Mouse (Mus musculus): ENCODE data around the gene Olfr1432. TPM values are rescaled to one million over a fixed set of nuclear protein-coding genes. Genes with fewer than 3 reads are reported as not detected.

The Olfr1432 gene
- polyA plus RNA-seq (2021; fragmentation: Nextera tagmentation): not detected in 2 replicates
- long read RNA-seq, experiment 1: 0 reads
- long read RNA-seq, experiment 2: 0 reads

DNA sequence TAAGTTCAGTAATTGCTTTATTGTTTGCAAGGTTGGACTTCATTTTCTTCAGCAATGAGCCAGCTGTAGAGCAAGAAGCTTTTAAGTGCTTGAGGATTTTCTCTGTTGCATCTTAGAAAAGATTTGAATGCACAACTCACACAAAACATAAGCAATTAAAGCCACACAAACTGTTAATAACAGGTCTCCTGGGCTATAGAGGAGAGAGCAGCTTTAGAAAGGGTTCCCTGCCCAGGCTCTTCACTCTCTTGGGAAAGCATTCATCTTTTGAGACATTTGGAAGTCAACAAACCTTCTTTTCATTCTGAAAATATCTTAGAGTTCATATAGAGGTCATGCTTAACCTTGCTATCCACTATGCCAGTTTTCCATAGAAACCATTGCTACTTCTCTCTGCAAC is at the start of gene Olfr1432:
Olfr1432 (minus strand) TSS at position 101 of the 400 bp plus-strand sequence.

DNA sequence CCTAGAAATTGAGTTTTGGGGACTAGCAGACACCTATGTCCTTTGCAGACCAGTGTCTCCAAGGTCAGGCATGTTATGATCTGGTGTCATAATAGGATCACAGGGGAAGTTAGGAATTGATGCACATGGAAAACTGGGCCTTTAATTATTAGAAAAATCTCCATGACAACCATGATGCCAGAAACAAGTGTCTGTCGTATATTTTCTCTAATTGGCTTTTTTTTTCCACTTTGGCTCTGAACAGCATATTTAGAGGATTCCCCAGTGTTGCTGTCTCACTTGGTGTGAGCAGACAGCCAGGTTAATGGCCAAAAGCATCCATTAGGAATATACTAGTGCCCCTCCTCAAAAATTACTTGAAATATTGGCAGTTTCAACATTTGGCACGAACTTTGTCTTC is 47.2 kb upstream of the Olfr1432 start, which contains the start of gene Olfr1434:
Olfr1434 (plus strand) TSS at position 301 of the 400 bp plus-strand sequence.

DNA sequence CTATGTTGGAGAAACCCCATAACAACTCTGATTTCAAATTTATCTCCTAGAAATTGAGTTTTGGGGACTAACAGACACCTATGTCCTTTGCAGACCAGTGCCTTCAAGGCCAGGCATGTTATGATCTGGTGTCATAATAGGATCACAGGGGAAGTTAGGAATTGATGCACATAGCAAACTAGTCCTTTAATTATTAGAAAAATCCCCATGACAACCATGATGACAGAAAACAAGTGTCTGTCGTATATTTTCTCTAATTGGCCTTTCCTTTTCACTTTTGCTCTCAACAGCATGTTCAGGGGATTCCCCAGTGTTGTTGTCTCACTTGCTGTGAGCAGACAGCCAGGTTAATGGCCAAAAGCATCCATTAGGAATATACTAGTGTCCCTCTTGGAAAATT is 28.3 kb upstream of the Olfr1432 start, which contains the start of gene Olfr235:
Olfr235 (plus strand) TSS at position 301 of the 400 bp plus-strand sequence.

DNA sequence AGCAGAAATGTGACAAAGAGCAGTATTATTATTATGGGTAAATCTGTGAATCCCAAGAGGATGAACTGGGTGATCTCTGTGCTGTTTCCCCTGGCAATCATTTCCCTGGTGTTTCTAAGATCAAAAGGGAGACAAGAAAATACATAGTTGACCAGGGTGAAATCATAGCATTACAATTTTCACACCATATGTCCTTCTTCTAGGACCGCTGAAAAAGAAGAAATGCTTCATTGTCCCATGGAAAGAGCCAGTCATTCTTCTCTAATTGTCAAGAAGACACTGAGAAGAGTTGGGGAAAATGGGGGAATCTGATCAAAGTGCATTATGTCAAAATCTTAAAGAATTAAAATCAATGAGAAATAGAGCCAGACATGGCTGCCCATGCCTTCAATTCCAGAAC is 9.2 kb upstream of the Olfr1432 start, which contains the start of gene Olfr262:
Olfr262 (minus strand) TSS at position 101 of the 400 bp plus-strand sequence.

GRCm38 (mm10) chr19:12200334-12200733 is 32.1 kb downstream of the Olfr1432 start, which contains the start of gene Olfr1431:
TSS of gene Olfr1431 (plus strand) at chr19:12200634.

Other genes with a start within 250 kb of the Olfr1432 start
- not detected in 2 replicates for gene Olfr1423, start 191.3 kb downstream of the Olfr1432 start, polyA plus RNA-seq (2021; fragmentation: Nextera tagmentation)
- gene Olfr1424, start 169.9 kb downstream of the Olfr1432 start, polyA plus RNA-seq (2021; fragmentation: Nextera tagmentation): not detected in 2 replicates
- not detected in 2 replicates for gene Olfr1425, start 154.9 kb downstream of the Olfr1432 start, polyA plus RNA-seq (2021; fragmentation: Nextera tagmentation)
- not detected in 2 replicates for gene Olfr1426, start 140.6 kb downstream of the Olfr1432 start, polyA plus RNA-seq (2021; fragmentation: Nextera tagmentation)
- gene Olfr1427, start 129.3 kb downstream of the Olfr1432 start, polyA plus RNA-seq (2021; fragmentation: Nextera tagmentation): not detected in 2 replicates
- gene Olfr1428, start 116.7 kb downstream of the Olfr1432 start, polyA plus RNA-seq (2021; fragmentation: Nextera tagmentation): not detected in 2 replicates
- gene Olfr76, start 109.4 kb downstream of the Olfr1432 start, polyA plus RNA-seq (2021; fragmentation: Nextera tagmentation): not detected in 2 replicates
- not detected in 2 replicates for gene Olfr1555-ps1, start 62.5 kb downstream of the Olfr1432 start, polyA plus RNA-seq (2021; fragmentation: Nextera tagmentation)
- gene Olfr1431, start 32.0 kb downstream of the Olfr1432 start, polyA plus RNA-seq (2021; fragmentation: Nextera tagmentation): not detected in 2 replicates
- gene Olfr262, start 9.1 kb upstream of the Olfr1432 start, polyA plus RNA-seq (2021; fragmentation: Nextera tagmentation): not detected in 2 replicates
- gene Olfr235, start 28.4 kb upstream of the Olfr1432 start, polyA plus RNA-seq (2021; fragmentation: Nextera tagmentation): not detected in 2 replicates
- gene Olfr1434, start 47.3 kb upstream of the Olfr1432 start, polyA plus RNA-seq (2021; fragmentation: Nextera tagmentation): not detected in 2 replicates
- not detected in 2 replicates for gene Olfr1436, start 66.5 kb upstream of the Olfr1432 start, polyA plus RNA-seq (2021; fragmentation: Nextera tagmentation)
- not detected in 2 replicates for gene Olfr1437, start 92.5 kb upstream of the Olfr1432 start, polyA plus RNA-seq (2021; fragmentation: Nextera tagmentation)
- gene Olfr1438-ps1, start 103.3 kb upstream of the Olfr1432 start, polyA plus RNA-seq (2021; fragmentation: Nextera tagmentation): not detected in 2 replicates
- not detected in 2 replicates for gene Olfr1440, start 154.7 kb upstream of the Olfr1432 start, polyA plus RNA-seq (2021; fragmentation: Nextera tagmentation)
- gene Olfr1441, start 184.8 kb upstream of the Olfr1432 start, polyA plus RNA-seq (2021; fragmentation: Nextera tagmentation): not detected in 2 replicates
- not detected in 2 replicates for gene Pfpl, start 195.3 kb upstream of the Olfr1432 start, polyA plus RNA-seq (2021; fragmentation: Nextera tagmentation)
- 2.7 and 3.2 TPM in 2 replicates for gene Mpeg1, start 228.2 kb upstream of the Olfr1432 start, polyA plus RNA-seq (2021; fragmentation: Nextera tagmentation)